Mouse (Mus musculus) thymus, adult 2 months (tissue): Measurements from ENCODE around the gene Tprgl.

ENCODE experiments used
- CTCF ChIP-seq: fragments of 200-500 bp; IDR thresholded peaks from 2 replicates; pipeline ENCODE4 v1.5.1; 2012; ENCODE audit warnings: mild to moderate bottlenecking, control low read depth, low read length, moderate library complexity, borderline replicate concordance; ENCODE audit not compliant: control insufficient read depth, poor library complexity, insufficient read depth; ENCODE audit errors: extremely low read depth
- POLR2A ChIP-seq: fragments of 200-500 bp; IDR thresholded peaks from 2 replicates; pipeline ENCODE4 v1.6.1; 2012; ENCODE audit warnings: mild to moderate bottlenecking, low read length, control low read depth, moderate library complexity; ENCODE audit not compliant: control insufficient read depth, poor library complexity, insufficient read depth; ENCODE audit errors: extremely low read depth

- no peak for TF ChIP-seq POLR2A
- no peak for TF ChIP-seq CTCF
Measured at GRCm38 (mm10) chr4:154139671-154140181, 20.7 kb downstream of the Tprgl start.
